Mouse (Mus musculus) thymus, adult 2 months (tissue): Measurements from ENCODE around the gene Cnmd.

Experiments
- CTCF ChIP-seq: fragments of 200-500 bp; IDR thresholded peaks from 2 replicates; pipeline ENCODE4 v1.5.1; 2012; ENCODE audit warnings: mild to moderate bottlenecking, control low read depth, low read length, moderate library complexity, borderline replicate concordance; ENCODE audit not compliant: control insufficient read depth, poor library complexity, insufficient read depth; ENCODE audit errors: extremely low read depth
- POLR2A ChIP-seq: fragments of 200-500 bp; IDR thresholded peaks from 2 replicates; pipeline ENCODE4 v1.6.1; 2012; ENCODE audit warnings: mild to moderate bottlenecking, low read length, control low read depth, moderate library complexity; ENCODE audit not compliant: control insufficient read depth, poor library complexity, insufficient read depth; ENCODE audit errors: extremely low read depth

DNA sequence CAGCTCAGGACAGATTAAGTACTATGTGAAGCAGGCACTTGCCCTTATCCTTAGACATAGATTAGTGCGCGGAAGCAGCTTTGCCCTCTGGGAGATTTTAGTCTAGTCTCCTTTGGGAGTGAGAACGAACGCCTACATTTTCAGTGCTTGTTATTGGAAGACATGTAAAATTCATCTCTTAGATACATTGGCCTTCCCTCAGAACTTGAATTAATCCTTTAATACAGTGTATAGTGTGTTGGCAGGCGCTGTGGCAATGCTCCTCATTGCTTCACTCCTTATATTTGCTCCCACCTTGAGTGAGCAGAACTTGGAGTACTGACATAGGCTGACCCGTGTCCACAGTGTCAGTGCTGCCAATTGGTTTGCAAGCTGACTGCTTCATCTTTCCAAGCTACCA, 53.7 kb downstream of the Cnmd start:
- no peak for TF ChIP-seq CTCF
- no peak for TF ChIP-seq POLR2A
